Mouse (Mus musculus) embryonic facial prominence, embryonic 11.5 days (tissue): Measurements from ENCODE around the gene H3f3a. TPM values are rescaled to one million over a fixed set of nuclear protein-coding genes. Genes with fewer than 3 reads are reported as not detected.
"Not testable (repeated sequence)": the region's sequence is repeated elsewhere in the genome, so short reads cannot be mapped to it uniquely, and the experiment has no call there.

ENCODE experiments used
- ATAC-seq: fragments of 200-750 bp; cut with Nextera tagmentation; replicated peaks from 2 replicates; pipeline ENCODE4 v1.8.0; 2017; ENCODE audit warnings: low read depth; ENCODE audit not compliant: insufficient number of reproducible peaks, low FRiP score, low TSS enrichment
- DNase-seq: peaks from one replicate; pipeline ENCODE4 v3.0.0-alpha.2; 2015; ENCODE audit warnings: low spot score
- H3K27ac ChIP-seq: fragments of 300-500 bp; sonication (generic); replicated peaks from 2 replicates; pipeline ENCODE4 v1.5.1; 2014; ENCODE audit warnings: mild to moderate bottlenecking, low read depth, low read length, control low read depth
- H3K27me3 ChIP-seq: fragments of 300-500 bp; sonication (generic); 2 replicates; pipeline ENCODE4 v1.6.1; 2014; ENCODE audit warnings: mild to moderate bottlenecking, low read length, moderate library complexity, mixed read lengths; ENCODE audit not compliant: control insufficient read depth, insufficient read depth
- H3K36me3 ChIP-seq: fragments of 300-500 bp; sonication (generic); replicated peaks from 2 replicates; pipeline ENCODE4 v1.6.1; 2014; ENCODE audit warnings: low read depth, mild to moderate bottlenecking, low read length, moderate library complexity, mixed read lengths; ENCODE audit not compliant: control insufficient read depth, insufficient read depth
- H3K4me1 ChIP-seq: fragments of 300-500 bp; sonication (generic); 2 replicates; pipeline ENCODE4 v1.6.1; 2014; ENCODE audit warnings: low read length, mixed read lengths; ENCODE audit not compliant: control insufficient read depth, insufficient read depth
- H3K4me2 ChIP-seq: fragments of 300-500 bp; sonication (generic); 2 replicates; pipeline ENCODE4 v1.6.1; 2014; ENCODE audit warnings: low read depth, mild to moderate bottlenecking, control low read depth, low read length, moderate library complexity
- H3K4me3 ChIP-seq: fragments of 300-500 bp; sonication (generic); 2 replicates; pipeline ENCODE4 v1.5.1; 2014; ENCODE audit warnings: low read depth, low read length, control low read depth
- H3K9ac ChIP-seq: fragments of 300-500 bp; sonication (generic); replicated peaks from 2 replicates; pipeline ENCODE4 v1.6.1; 2014; ENCODE audit warnings: mild to moderate bottlenecking, control low read depth, low read length
- H3K9me3 ChIP-seq: fragments of 300-500 bp; sonication (generic); replicated peaks from 2 replicates; pipeline ENCODE4 v1.6.1; 2016; ENCODE audit warnings: mild to moderate bottlenecking, low read length, inconsistent platforms, mixed read lengths; ENCODE audit not compliant: control insufficient read depth
- WGBS: fragments of 180-500 bp; shearing (Covaris S2); extraction: QIAGEN DNeasy Blood & Tissue Kit; methylation state at CpG from one replicate; pipeline ENCODE4 v1.1.7; 2014; 5-methylcytosine and 5-hydroxymethylcytosine counted together
- polyA plus RNA-seq: library from polyadenylated mRNA; unstranded; fragments of >200 nt; fragmentation: Nextera tagmentation; extraction: Ambion mirVana; gene quantifications from 2 replicates; pipeline ENCODE4 v1.2.1, GENCODE M21; 2014

H3f3a gene
- polyA plus RNA-seq, 1 experiment from 2014 or later, result 3,910 TPM

DNA sequence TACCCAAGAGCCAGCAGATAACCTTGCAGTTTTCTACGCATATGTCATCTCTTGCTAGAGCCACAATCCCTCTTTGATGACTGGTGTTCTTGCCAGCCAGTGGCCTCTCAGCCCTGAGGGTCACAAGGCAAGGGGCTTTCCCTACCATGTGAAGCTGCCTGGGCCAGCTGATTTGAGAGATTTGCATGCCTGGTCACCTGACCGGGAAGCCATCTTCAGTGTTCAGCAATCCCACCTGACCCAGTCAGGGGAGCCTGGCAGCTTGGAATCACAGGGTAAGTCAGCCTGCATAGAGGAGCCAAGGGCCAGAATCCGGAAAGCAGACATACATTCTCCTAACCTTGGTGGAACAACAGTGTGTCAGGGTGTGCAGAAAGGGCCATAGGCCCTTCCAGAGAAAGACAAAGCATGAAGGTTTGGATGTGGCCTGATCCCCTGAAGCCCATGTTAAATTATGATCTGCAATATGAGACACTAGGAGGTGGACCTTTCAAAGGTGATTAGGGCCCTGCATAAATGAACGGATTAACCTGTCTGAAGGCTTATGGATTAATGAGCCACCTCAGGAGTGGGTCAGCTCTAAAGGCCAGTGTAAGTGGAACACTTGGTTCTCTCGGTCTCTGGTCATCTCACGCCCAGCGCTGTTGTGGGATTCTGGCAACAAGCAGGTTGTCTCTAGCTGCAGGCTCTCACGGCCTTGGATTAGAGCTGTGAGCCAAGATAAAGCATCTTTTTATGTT lies 28.0 kb upstream of the H3f3a start:
- 86% methylated on average over 8 of the region's 8 CpGs for WGBS
- Histone ChIP-seq H3K27ac (no peak overlapping the region), H3K9ac (no peak overlapping the region), H3K4me1 (no peaks in the 10 kb centered on the region), H3K9me3 (no peaks in the 10 kb centered on the region), H3K27me3 (no peaks in the 10 kb centered on the region), H3K36me3 (no peaks in the 10 kb centered on the region), H3K4me2 (no peak overlapping the region), H3K4me3 (no peak overlapping the region)
- ATAC-seq, result no peak
- no peak for DNase-seq

DNA sequence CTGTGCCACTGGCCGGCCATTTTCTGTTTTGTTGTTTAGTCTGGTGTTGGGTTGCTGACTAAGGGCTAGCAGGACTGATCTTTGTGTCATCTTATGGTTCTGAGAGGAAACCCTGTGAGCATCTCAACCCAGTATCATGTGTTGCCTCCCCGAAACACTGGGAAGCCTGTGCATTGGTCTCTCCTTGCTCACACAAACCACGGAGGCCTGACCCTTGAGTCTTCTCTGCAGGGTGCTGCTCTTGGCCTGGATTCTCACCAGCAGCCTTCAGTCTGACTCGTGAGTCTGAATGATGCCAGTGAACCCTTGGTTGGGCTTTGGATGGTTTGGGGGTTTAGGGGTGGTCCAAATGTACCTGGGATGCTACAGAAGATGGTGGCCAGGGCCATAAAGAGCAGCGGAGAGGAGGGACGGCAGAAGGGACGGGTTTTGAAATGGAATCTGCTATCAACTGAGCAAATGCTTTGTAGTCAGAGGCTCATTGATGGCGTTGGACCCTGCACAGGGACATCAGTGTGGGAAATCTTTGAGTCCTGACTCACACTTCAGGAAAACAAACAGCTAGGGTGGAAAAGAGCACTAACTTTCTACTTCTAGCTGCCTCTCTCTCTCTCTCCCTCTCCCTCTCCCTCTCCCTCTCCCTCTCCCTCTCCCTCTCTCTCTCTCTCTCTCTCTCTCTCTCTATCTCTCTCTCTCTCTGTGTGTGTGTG lies 25.6 kb upstream of the H3f3a start:
- DNase-seq (no peak), ATAC-seq (no peak)
- Histone ChIP-seq H3K27me3 (no peaks in the 10 kb centered on the region), H3K4me1 (no peaks in the 10 kb centered on the region), H3K9ac (no peak overlapping the region), H3K9me3 (no peaks in the 10 kb centered on the region), H3K27ac (no peak overlapping the region), H3K4me3 (no peak overlapping the region), H3K36me3 (no peaks in the 10 kb centered on the region), H3K4me2 (no peak overlapping the region)
- 70% methylated on average over 8 of the region's 8 CpGs for WGBS

DNA sequence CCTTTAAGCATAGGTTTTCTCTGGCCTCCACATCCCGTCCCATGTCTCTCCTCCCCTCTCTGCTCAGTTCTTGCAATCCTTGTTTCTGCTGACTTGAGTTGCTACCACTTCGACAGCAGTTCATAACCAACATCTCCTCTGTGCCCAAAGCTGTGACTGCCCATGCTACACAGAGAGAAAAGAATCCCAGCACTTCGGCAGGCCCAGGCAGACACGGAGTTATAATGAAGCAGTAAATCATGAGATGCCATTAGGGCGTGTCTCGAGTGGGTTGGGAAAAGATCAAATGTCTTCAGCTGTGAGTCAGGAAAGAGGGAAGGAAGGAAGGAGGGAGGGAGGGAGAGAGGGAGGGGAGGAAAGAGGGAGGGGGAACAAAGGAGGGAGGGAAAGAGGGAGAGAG lies 24.3 kb upstream of the H3f3a start:
- Histone ChIP-seq H3K36me3 (no peaks in the 10 kb centered on the region), H3K4me3 (no peak overlapping the region), H3K4me1 (no peaks in the 10 kb centered on the region), H3K9me3 (no peaks in the 10 kb centered on the region), H3K27me3 (no peaks in the 10 kb centered on the region), H3K4me2 (no peak overlapping the region), H3K9ac (no peak overlapping the region), H3K27ac (no peak overlapping the region)
- no peak for ATAC-seq
- WGBS, result 53% methylated on average over 6 of the region's 6 CpGs
- DNase-seq, result no peak

DNA sequence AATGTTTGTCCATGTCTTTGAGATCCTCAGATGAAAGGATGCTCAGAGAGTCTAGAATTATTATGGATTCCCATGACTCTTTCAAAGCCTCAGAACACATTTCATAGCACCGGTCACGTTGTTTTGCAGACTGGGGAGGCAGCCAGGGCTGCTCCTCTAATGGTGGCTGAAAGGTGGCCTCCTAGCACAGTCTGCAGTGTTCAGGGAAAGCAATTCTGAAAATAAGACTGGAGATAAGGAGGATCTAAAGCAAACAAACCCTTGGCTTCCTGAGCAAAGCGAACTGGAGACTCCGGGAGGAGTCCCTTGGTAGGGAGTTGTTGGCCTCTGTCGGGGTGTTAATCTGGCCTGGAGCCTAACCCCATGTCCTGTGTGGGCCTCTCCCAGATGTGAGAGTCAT lies 23.4 kb upstream of the H3f3a start:
- H3K4me1 ChIP-seq, result no peaks in the 10 kb centered on the region
- H3K27me3 ChIP-seq, result no peaks in the 10 kb centered on the region
- H3K36me3 ChIP-seq, result no peaks in the 10 kb centered on the region
- H3K27ac ChIP-seq, result no peak overlapping the region
- no peak overlapping the region for H3K9ac ChIP-seq
- H3K4me2 ChIP-seq, result no peak overlapping the region
- H3K4me3 ChIP-seq, result no peak overlapping the region
- no peak for ATAC-seq
- 95% methylated on average over 5 of the region's 5 CpGs for WGBS
- DNase-seq, result no peak
- no peaks in the 10 kb centered on the region for H3K9me3 ChIP-seq

DNA sequence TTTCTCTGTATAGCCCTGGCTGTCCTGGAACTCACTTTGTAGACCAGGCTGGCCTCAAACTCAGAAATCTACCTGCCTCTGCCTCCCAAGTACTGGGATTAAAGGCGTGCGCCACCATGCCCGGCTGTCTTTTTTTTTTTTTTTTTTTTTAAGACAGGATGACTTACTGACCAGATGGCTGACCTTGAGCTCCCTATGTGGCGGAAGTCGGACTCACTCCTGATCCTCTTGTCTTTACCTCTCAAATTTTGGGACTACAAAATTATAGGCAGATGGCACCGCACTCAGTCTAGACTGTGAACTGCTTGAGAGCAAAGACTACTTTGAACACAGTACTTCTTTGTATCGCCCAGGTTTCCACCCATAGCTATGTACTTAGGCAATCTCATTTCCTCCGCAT lies 22.7 kb upstream of the H3f3a start:
- not testable (repeated sequence) for H3K36me3 ChIP-seq, H3K4me2 ChIP-seq, H3K4me1 ChIP-seq, ATAC-seq, H3K4me3 ChIP-seq, H3K9ac ChIP-seq, DNase-seq, H3K27me3 ChIP-seq, H3K27ac ChIP-seq, H3K9me3 ChIP-seq
- WGBS, result 82% methylated on average over 8 of the region's 8 CpGs

DNA sequence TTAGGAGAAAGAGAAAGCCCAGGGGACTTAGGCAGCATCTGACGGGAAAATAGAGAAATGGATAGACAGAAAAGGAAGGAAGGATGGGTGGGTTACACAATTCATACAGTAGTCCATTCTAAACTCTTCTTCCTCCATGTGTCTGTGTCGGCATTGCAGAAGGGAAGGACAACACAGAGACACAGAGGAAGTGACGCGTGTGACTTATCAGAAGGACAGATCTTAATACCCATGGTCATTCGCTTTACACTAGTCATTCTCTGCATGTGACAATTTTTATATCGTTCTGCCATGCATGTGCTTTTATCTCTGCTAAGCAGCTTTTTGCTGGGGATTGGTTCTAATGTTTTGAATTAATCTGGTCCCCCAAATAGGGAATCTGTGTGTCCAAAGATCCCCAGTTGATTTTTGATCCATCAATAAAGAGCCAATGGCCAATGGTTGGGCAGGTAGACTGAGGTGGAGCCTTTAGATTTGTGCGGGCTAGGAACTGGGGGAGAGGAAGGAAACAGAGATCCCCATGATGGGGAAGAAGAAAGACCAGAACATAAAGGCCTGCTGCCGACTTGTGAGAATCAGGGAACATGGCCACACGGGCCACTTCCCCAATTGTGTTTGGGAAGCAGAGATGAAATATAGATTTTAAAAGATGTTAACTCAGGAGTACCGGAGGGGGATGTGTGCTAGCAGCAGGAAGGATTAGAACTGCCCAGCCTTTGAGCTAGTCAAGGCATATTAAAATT lies 21.7 kb upstream of the H3f3a start:
- H3K36me3 ChIP-seq, result no peaks in the 10 kb centered on the region
- DNase-seq (no peak), ATAC-seq (no peak)
- no peak overlapping the region for H3K27ac ChIP-seq
- H3K4me2 ChIP-seq, result no peak overlapping the region
- H3K9ac ChIP-seq, result no peak overlapping the region
- WGBS, result 86% methylated on average over 10 of the region's 10 CpGs
- H3K4me1 ChIP-seq, result no peaks in the 10 kb centered on the region
- no peaks in the 10 kb centered on the region for H3K9me3 ChIP-seq
- no peaks in the 10 kb centered on the region for H3K27me3 ChIP-seq
- no peak overlapping the region for H3K4me3 ChIP-seq

DNA sequence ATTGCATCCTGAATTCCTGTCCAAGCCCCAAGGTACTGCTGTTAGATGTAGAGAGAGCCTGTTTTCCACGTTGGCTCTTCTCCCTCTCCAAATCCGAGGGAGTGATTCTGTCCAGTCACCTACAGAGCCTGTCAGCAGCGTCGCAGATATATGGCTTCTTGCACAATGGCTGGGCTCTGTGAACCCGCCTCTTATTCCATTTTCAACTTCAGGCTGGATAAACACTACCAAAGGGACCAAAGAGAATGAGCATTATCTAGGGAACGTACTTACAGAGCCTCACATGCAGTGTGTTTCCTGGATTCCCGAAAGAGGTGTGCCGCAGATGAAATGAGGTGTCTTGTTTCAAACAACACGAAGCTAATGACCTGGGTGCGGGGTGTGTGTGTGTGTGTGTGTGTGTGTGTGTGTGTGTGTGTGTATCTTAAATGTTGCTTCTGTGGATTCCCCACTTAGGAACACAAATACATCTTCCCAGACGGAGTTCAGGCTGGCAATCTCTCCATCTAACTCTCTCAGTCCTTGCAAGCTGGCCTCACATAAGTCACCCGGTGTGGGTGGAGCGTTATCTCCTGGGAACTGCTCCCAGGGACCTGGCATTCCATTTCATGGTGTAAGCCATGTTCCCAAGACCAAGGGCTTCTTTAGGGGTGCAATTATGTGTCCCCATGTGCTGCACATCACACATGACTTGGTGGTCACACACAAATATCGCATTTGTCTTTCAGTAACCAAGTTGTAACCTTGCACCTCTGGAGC lies 17.0 kb upstream of the H3f3a start:
- ATAC-seq, result no peak
- H3K27me3 ChIP-seq, result no peaks in the 10 kb centered on the region
- no peak overlapping the region for H3K4me2 ChIP-seq
- H3K4me3 ChIP-seq, result no peak overlapping the region
- H3K4me1 ChIP-seq, result no peaks in the 10 kb centered on the region
- no peaks in the 10 kb centered on the region for H3K9me3 ChIP-seq
- 60% methylated on average over 14 of the region's 14 CpGs for WGBS
- H3K9ac ChIP-seq, result no peak overlapping the region
- no peak for DNase-seq
- no peak overlapping the region for H3K27ac ChIP-seq
- no peaks in the 10 kb centered on the region for H3K36me3 ChIP-seq
